Mouse (Mus musculus) midbrain, embryonic 10.5 days (tissue): ENCODE measurements around the gene Gpc4. TPM values are rescaled to one million over a fixed set of nuclear protein-coding genes. Genes with fewer than 3 reads are reported as not detected.

Source experiments
- DNase-seq: peaks from one replicate; pipeline ENCODE4 v3.0.0-alpha.2; 2017; ENCODE audit warnings: low spot score
- H3K27ac ChIP-seq: fragments of 300-500 bp; sonication (generic); replicated peaks from 2 replicates; pipeline ENCODE4 v1.5.1; 2016; ENCODE audit warnings: mild to moderate bottlenecking
- H3K27me3 ChIP-seq: fragments of 300-500 bp; sonication (generic); 2 replicates; pipeline ENCODE4 v1.6.1; 2016; ENCODE audit warnings: low read depth, mild to moderate bottlenecking; ENCODE audit not compliant: poor library complexity, severe bottlenecking
- H3K36me3 ChIP-seq: fragments of 300-500 bp; sonication (generic); 2 replicates; pipeline ENCODE4 v1.6.1; 2016; ENCODE audit warnings: mild to moderate bottlenecking, moderate library complexity
- H3K4me1 ChIP-seq: fragments of 300-500 bp; sonication (generic); 2 replicates; pipeline ENCODE4 v1.6.1; 2016
- H3K4me3 ChIP-seq: fragments of 300-500 bp; sonication (generic); 2 replicates; pipeline ENCODE4 v1.5.1; 2016; ENCODE audit warnings: mild to moderate bottlenecking, moderate library complexity
- H3K9me3 ChIP-seq: fragments of 300-500 bp; sonication (generic); replicated peaks from 2 replicates; pipeline ENCODE4 v1.6.1; 2016; ENCODE audit warnings: mild to moderate bottlenecking
- whole genome bisulfite sequencing: fragments of 180-500 bp; shearing (Covaris S2); methylation state at CpG from one replicate; pipeline ENCODE4 v1.1.7; 2016; 5-methylcytosine and 5-hydroxymethylcytosine counted together
- polyA plus RNA-seq: library from polyadenylated mRNA; unstranded; fragments of >200 nt; fragmentation: Nextera tagmentation; extraction: Ambion mirVana; gene quantifications from 2 replicates; pipeline ENCODE4 v1.2.1, GENCODE M21; 2016

Gene Gpc4
- polyA plus RNA-seq, 1 experiment from 2014 or later = 27.1 TPM

GRCm38 (mm10) chrX:52163418-52164133, 1.5 kb downstream of the Gpc4 start:
- no peaks in the 10 kb centered on the region; the same call in 1 of the 2 replicates for H3K9me3 ChIP-seq
- H3K27me3 ChIP-seq = peaks cover 54% of the 10 kb centered on the region
- H3K4me1 ChIP-seq = peaks cover 23% of the 10 kb centered on the region
- peak overlapping the region; percentile 84 for H3K27ac ChIP-seq
- peak; percentile 24 for DNase-seq
- peak overlapping the region; percentile 62 for H3K4me3 ChIP-seq
- WGBS = 12% methylated on average over 25 of the region's 25 CpGs
- no peaks in the 10 kb centered on the region for H3K36me3 ChIP-seq

GRCm38 (mm10) chrX:52162756-52163155, 2.3 kb downstream of the Gpc4 start:
- Histone ChIP-seq H3K27ac (no peak overlapping the region), H3K36me3 (no peaks in the 10 kb centered on the region), H3K27me3 (peaks cover 54% of the 10 kb centered on the region), H3K9me3 (no peaks in the 10 kb centered on the region; the same call in 1 of the 2 replicates), H3K4me1 (peaks cover 23% of the 10 kb centered on the region), H3K4me3 (peak overlapping the region; percentile 62)
- no peak for DNase-seq
- WGBS = 34% methylated on average over 6 of the region's 6 CpGs

- no peaks in the 10 kb centered on the region; the same call in 1 of the 2 replicates for H3K9me3 ChIP-seq
- peaks cover 51% of the 10 kb centered on the region for H3K27me3 ChIP-seq
- DNase-seq = no peak
- H3K4me3 ChIP-seq = peak overlapping the region; percentile 62; the same call in 1 of the 2 replicates
- H3K36me3 ChIP-seq = no peaks in the 10 kb centered on the region
- H3K27ac ChIP-seq = no peak overlapping the region
- H3K4me1 ChIP-seq = peaks cover 23% of the 10 kb centered on the region
- WGBS = 29% methylated on average over 1 of the region's 1 CpGs
These were observed 2.8 kb downstream of the Gpc4 start for GRCm38 (mm10) chrX:52162206-52162605.

- no peak for DNase-seq
- Histone ChIP-seq H3K4me3 (no peak overlapping the region), H3K27ac (no peak overlapping the region), H3K9me3 (no peaks in the 10 kb centered on the region), H3K27me3 (peaks cover 25% of the 10 kb centered on the region), H3K36me3 (no peaks in the 10 kb centered on the region), H3K4me1 (peaks cover 18% of the 10 kb centered on the region)
- WGBS = 83% methylated on average over 5 of the region's 5 CpGs
These were observed 5.4 kb downstream of the Gpc4 start for GRCm38 (mm10) chrX:52159621-52160020.

- Histone ChIP-seq H3K4me1 (no peaks in the 10 kb centered on the region), H3K27me3 (peaks cover 6% of the 10 kb centered on the region; the same call in 1 of the 2 replicates), H3K27ac (no peak overlapping the region), H3K4me3 (no peak overlapping the region), H3K36me3 (no peaks in the 10 kb centered on the region), H3K9me3 (no peaks in the 10 kb centered on the region)
- DNase-seq = no peak
- WGBS = 90% methylated on average over 7 of the region's 7 CpGs
These were observed 9.6 kb downstream of the Gpc4 start for GRCm38 (mm10) chrX:52155408-52155953.

- H3K4me3 ChIP-seq = no peak overlapping the region
- no peak for DNase-seq
- H3K27ac ChIP-seq = no peak overlapping the region
- H3K36me3 ChIP-seq = no peaks in the 10 kb centered on the region
- WGBS = 90% methylated on average over 4 of the region's 4 CpGs
- peaks cover 6% of the 10 kb centered on the region; the same call in 1 of the 2 replicates for H3K27me3 ChIP-seq
- no peaks in the 10 kb centered on the region for H3K4me1 ChIP-seq
- H3K9me3 ChIP-seq = no peaks in the 10 kb centered on the region
These were observed 10.2 kb downstream of the Gpc4 start for GRCm38 (mm10) chrX:52154821-52155220.

- H3K27ac ChIP-seq = no peak overlapping the region
- H3K9me3 ChIP-seq = no peaks in the 10 kb centered on the region
- H3K36me3 ChIP-seq = no peaks in the 10 kb centered on the region
- peaks cover 6% of the 10 kb centered on the region; the same call in 1 of the 2 replicates for H3K27me3 ChIP-seq
- H3K4me1 ChIP-seq = no peaks in the 10 kb centered on the region
- 77% methylated on average over 4 of the region's 4 CpGs for WGBS
- H3K4me3 ChIP-seq = no peak overlapping the region
- no peak for DNase-seq
These were observed 11.6 kb downstream of the Gpc4 start for GRCm38 (mm10) chrX:52153451-52153850.

- H3K27ac ChIP-seq = no peak overlapping the region
- peaks cover 6% of the 10 kb centered on the region; the same call in 1 of the 2 replicates for H3K27me3 ChIP-seq
- DNase-seq = no peak
- no peaks in the 10 kb centered on the region for H3K36me3 ChIP-seq
- 83% methylated on average over 5 of the region's 5 CpGs for WGBS
- H3K4me1 ChIP-seq = no peaks in the 10 kb centered on the region
- no peaks in the 10 kb centered on the region for H3K9me3 ChIP-seq
- no peak overlapping the region for H3K4me3 ChIP-seq
These were observed 12.1 kb downstream of the Gpc4 start for GRCm38 (mm10) chrX:52152961-52153360.

GRCm38 (mm10) chrX:52151555-52151954, 13.5 kb downstream of the Gpc4 start:
- H3K27me3 ChIP-seq = peaks cover 6% of the 10 kb centered on the region; the same call in 1 of the 2 replicates
- WGBS = 91% methylated on average over 5 of the region's 5 CpGs
- no peaks in the 10 kb centered on the region for H3K4me1 ChIP-seq
- H3K4me3 ChIP-seq = no peak overlapping the region
- no peaks in the 10 kb centered on the region for H3K9me3 ChIP-seq
- no peak overlapping the region for H3K27ac ChIP-seq
- no peaks in the 10 kb centered on the region for H3K36me3 ChIP-seq
- DNase-seq = no peak

- Histone ChIP-seq H3K4me3 (no peak overlapping the region), H3K9me3 (no peaks in the 10 kb centered on the region), H3K27me3 (peaks cover 6% of the 10 kb centered on the region; the same call in 1 of the 2 replicates), H3K36me3 (no peaks in the 10 kb centered on the region), H3K27ac (no peak overlapping the region), H3K4me1 (no peaks in the 10 kb centered on the region)
- 88% methylated on average over 7 of the region's 7 CpGs for WGBS
- no peak for DNase-seq
These were observed 14.0 kb downstream of the Gpc4 start for GRCm38 (mm10) chrX:52151100-52151499.

- no peaks in the 10 kb centered on the region for H3K9me3 ChIP-seq
- peaks cover 10% of the 10 kb centered on the region for H3K27me3 ChIP-seq
- H3K4me1 ChIP-seq = peaks cover 7% of the 10 kb centered on the region; the same call in 1 of the 2 replicates
- H3K4me3 ChIP-seq = no peak overlapping the region
- DNase-seq = no peak
- no peaks in the 10 kb centered on the region for H3K36me3 ChIP-seq
- H3K27ac ChIP-seq = no peak overlapping the region
These were observed 19.5 kb downstream of the Gpc4 start for GRCm38 (mm10) chrX:52145563-52145962.

- no peak overlapping the region for H3K4me3 ChIP-seq
- peaks cover 7% of the 10 kb centered on the region; the same call in 1 of the 2 replicates for H3K4me1 ChIP-seq
- H3K27me3 ChIP-seq = peaks cover 10% of the 10 kb centered on the region
- H3K27ac ChIP-seq = no peak overlapping the region
- WGBS = 71% methylated on average over 7 of the region's 7 CpGs
- H3K36me3 ChIP-seq = no peaks in the 10 kb centered on the region
- H3K9me3 ChIP-seq = no peaks in the 10 kb centered on the region
- DNase-seq = no peak
These were observed 20.6 kb downstream of the Gpc4 start for GRCm38 (mm10) chrX:52144491-52144890.

- H3K9me3 ChIP-seq = no peaks in the 10 kb centered on the region
- H3K27me3 ChIP-seq = peaks cover 19% of the 10 kb centered on the region
- H3K36me3 ChIP-seq = no peaks in the 10 kb centered on the region
- no peak overlapping the region for H3K27ac ChIP-seq
- H3K4me1 ChIP-seq = peaks cover 7% of the 10 kb centered on the region; the same call in 1 of the 2 replicates
- H3K4me3 ChIP-seq = no peak overlapping the region
- no peak for DNase-seq
These were observed 24.7 kb downstream of the Gpc4 start for GRCm38 (mm10) chrX:52140316-52140715.
